Mouse (Mus musculus): ENCODE data around the gene Kif22. TPM values are rescaled to one million over a fixed set of nuclear protein-coding genes. Genes with fewer than 3 reads are reported as not detected.

The Kif22 gene
- polyA plus RNA-seq, 1 experiment, result 19.3 TPM

DNA sequence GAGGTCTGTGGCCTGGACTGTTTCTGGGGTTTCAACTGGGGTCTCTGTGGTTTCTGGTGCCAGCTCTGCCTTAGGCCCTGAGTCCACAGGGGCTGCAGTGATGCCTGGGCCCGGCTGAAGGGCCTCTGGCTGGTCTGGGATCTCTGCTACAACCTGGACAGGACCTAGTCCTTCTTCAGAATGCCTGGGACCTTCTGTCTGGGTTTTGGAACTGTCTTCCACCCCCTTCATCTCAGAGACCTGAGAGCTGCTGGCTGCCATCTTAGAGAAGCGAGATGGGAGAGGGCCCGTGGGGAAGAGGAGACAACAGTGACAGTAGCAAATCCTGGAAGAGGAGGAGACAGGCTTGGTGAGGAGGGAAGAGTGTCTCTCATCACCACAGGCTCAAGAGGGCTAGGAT, 22.2 kb downstream of the Kif22 start:
- DNase-seq (ENCODE audit: low read depth, low spot score), result no peak
- WGBS, result 75% methylated on average over 3 of the region's 3 CpGs

DNA sequence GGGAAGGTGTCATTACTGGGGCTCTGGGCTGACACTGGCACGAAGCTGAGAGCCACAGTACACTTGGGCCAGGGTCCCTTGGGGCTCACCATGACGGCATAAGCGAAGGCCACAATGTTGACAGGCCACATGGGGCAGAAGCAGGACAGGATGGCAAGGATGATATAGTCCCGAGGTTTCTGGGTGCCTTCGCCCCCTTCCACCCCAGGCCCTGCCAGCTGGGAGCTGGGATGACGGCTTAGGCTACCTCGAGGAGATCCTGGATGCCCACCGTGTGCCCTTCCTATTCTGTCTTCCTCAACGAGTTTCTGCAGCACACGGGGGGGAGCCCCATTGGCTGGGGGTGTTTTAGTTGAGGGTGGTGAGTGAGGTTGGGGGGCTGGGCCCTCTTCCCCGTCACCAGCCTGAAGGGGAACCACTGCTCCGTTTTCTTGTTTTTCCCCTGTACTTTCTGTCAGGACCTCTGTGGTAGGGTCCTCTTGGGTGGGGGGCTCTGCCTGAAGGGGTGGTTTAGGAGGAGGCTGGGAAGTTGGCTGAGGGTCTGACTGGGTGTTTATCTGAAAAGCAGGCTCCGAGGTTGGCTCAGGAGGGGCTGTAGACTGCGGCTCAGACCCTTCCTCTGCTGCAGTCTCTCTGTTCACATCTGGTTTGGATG, 22.8 kb downstream of the Kif22 start:
- 77% methylated on average over 14 of the region's 14 CpGs for WGBS
- DNase-seq (ENCODE audit: low read depth, low spot score), result no peak

DNA sequence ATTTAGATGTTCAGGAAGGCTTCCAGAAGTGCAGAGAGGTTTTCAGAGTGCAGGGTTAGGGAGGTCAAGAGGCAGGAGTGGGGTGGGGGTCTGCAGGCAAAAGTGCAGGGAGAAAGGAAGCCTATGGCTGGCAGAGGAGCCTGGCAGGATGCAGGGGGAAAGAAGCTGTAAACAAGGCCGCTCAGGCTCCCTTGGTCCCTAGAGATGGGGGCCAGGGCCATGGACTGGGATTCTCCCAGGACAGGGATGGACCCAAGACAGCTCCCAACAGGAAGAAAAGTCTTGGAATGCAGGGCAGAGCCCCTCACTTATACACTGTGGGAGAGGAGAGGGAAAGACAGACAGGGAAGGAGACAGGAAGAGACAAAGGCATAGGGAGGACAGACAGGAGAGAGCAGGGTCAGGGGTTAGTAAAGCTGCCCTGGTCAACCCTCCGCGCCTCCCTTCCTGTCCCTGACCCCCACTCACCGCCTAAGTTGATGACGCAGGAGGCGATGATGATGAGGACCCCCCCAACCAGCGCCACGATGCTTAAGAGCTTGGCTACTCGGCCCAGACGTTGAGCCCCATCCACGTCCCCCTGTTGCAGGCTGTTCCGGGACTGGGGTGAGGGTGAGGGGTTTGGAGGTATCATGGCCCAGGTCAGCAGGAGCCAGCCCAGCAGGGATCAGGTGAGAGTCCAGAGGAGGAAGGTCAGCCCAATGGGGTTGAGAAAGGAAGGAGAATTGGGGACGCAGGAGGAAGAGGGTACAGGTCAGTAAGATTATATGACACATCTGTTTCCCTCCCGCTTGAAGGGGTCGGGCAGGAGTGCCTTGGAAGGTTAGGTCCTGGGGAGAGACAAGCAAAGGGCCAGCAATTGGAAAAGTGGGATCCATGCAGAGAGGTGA, 23.6 kb downstream of the Kif22 start:
- 80% methylated on average over 15 of the region's 15 CpGs for WGBS
- no peak for DNase-seq (ENCODE audit: low read depth, low spot score)

DNA sequence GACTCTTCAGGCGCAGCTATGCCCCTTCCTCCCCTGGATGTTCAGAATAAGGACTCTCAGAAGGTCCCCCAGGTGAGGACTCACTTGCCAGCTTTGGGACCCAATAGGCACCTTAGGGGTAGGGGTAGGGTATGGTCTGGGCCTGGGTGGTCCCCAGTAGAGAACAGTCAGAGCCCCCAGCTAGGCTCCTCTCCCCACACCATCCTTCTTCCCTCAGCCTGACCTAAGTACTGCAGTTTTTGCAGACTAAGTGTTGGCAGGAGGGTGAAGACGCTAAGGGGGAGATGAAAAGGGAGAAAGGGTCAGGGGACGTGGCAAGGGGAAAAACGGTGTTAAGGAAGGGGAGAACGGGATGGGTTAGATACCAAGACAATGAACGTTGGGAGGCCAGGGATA, 24.3 kb downstream of the Kif22 start:
- 54% methylated on average over 6 of the region's 6 CpGs for WGBS
- no peak for DNase-seq (ENCODE audit: low read depth, low spot score)

DNA sequence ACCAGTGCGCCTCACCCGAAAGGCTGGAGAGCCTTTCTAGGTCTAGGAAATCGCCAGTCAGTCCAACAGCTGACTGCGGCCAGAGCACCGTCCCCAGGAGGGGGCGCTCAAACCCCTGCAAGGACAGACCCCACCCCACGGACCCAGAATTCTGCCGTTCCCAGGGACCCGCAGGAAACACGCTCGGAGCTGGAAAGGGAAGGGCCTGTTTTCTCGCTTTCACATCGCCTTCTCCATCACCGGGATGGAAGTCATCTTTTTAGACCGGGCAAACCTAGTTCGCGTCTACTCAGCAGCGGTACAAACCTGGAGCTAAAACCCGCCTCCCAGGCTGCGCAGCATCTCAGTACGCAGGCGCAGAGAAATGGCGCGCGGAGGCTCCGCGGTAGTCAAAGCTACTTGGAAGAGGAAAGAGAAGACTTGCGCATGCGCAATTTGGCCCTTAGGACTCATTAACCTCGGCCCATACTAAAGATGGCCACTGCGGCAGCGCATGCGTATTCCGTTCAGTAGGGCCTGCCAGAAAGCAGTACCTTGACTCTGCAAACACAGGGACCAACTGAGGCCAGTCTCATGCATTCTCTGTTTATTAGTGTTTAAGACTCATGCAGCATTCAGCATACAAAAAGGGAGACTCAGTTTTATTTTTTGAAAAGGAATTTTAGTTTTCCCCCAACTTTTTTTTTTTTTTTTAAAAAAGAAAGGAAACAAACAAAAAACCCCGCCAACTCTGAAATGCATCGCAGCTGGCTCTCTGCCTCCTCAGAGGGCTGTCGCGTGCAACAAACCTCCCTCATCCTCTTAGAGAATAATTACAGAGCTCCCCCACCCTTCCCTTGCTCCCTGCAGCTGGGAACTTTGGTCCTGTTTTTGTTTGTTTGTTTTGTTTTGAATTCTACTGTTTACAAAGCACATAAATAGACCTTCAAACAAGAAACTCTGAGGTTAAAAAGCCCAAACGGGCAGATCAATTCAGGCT, 25.0 kb downstream of the Kif22 start, which contains the start of gene Pagr1a:
Gene Pagr1a, minus strand, starts transcription at position 382 of the 979 bp plus-strand sequence.
- DNase-seq (ENCODE audit: low read depth, low spot score), result peak; percentile 94
- 2% methylated on average over 39 of the region's 39 CpGs for WGBS

DNA sequence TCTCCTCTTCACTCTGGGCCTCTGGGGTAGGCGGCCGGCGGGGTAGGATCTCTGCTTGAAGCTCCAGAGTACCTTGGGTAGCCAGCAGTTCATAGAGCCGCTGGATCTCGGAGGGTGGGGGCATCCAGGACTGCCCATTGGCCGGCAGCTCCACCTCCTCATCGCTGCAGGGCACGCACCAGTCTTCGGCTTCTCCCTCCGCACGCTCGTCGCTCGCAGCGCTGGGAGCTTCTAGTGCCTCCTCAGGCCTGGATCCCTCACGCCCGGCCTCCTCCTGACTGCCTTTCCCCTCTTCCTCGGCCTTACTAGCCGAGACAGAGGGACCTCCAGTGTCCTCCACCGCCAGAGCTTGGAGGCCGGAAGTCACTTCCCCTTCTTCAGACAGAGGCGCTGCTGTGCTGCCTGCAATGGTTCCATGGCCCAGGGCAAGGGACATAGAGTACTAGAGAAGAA, 25.8 kb downstream of the Kif22 start:
- DNase-seq (ENCODE audit: low read depth, low spot score), result no peak
- under 1% methylated on average over 22 of the region's 22 CpGs for WGBS

DNA sequence TGATC, 26.0 kb downstream of the Kif22 start, which contains the start of gene Pagr1b:
Gene Pagr1b, minus strand, starts transcription at position 4 of the 5 bp plus-strand sequence.
- DNase-seq (ENCODE audit: low read depth, low spot score), result no peak

DNA sequence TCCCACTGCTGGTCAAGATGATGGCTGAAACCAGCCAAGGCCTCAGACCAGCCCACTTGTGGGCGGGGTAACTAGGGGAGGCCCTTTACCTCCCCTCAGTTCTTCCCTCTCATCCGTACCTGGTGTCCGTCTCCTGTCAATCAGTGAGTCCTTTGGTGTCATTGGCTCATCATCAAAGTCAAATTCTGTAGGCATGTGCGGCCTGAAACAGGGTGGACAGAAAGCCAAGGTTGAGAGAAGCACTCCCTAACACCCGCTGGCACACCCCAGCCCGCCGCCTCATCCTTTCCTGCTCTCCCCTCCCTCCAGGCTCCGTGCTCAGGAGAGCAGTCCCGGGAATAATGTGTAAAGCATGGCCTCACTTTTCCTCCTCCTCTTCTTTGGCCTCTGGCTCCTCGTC, 26.2 kb downstream of the Kif22 start:
- WGBS, result 2% methylated on average over 10 of the region's 10 CpGs
- DNase-seq (ENCODE audit: low read depth, low spot score), result peak; percentile 64

DNA sequence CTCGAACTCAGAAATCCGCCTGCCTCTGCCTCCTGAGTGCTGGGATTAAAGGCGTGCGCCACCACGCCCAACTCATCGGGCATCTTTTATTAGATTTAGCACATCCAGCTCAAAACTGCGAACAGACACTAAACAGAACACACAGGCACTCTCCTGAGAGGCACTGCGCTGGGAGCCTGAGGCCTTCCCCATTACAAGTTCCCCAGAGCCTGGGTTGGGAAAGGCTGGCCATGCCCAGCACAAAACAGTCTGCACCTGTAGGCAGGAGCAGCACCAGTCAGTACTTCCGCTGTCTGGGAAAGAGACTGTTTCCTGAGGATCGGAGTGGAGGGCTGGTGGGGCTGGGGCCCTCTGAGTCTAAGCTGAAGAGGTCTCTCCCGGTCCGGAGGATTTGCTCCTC, 27.3 kb downstream of the Kif22 start:
- no peak for DNase-seq (ENCODE audit: low read depth, low spot score)
- 75% methylated on average over 12 of the region's 12 CpGs for WGBS

DNA sequence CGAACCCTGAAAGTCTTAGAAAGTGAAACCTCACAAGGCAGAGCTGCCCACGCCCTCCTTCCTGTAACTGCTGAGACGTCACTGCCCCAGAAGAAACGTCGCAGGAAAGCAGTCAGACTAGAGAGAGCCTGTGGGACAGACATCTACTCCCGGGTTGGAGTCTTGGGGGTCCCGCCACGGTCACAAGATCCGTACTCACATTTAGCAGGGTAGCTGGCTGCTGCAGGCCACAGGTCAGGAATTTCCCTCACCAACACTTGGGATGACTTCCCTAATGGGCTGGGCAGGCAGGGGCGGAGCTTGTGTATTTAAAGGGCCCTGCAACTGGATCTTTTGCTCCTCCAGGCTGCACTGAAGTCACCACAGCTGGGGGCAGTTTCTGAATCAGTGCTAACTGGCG, 28.0 kb downstream of the Kif22 start, which contains the start of gene Mvp:
Gene Mvp, minus strand, starts transcription at position 302 of the 400 bp plus-strand sequence.
- DNase-seq (ENCODE audit: low read depth, low spot score), result peak; percentile 80
- under 1% methylated on average over 11 of the region's 11 CpGs for WGBS

DNA sequence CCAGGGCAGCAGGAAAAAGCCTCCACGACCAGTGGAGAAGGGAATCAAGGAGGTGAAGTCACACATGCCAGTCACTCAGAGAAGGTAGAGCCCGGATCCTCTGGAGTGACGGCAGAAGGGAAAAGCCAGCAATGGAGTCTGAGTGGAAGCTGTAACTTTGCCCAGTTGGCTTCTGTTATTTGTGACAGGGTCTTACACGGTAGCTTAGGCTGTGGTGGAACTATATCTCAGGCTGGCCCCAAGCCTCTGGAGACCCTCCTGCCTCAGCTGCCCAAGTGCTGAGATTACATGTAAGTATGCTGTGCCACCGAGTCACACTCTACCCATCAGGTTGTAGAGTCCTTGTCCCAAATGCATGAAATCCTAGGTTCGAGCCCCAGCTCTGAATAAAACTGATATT, 28.9 kb downstream of the Kif22 start:
- DNase-seq (ENCODE audit: low read depth, low spot score), result no peak
- 71% methylated on average over 6 of the region's 6 CpGs for WGBS

DNA sequence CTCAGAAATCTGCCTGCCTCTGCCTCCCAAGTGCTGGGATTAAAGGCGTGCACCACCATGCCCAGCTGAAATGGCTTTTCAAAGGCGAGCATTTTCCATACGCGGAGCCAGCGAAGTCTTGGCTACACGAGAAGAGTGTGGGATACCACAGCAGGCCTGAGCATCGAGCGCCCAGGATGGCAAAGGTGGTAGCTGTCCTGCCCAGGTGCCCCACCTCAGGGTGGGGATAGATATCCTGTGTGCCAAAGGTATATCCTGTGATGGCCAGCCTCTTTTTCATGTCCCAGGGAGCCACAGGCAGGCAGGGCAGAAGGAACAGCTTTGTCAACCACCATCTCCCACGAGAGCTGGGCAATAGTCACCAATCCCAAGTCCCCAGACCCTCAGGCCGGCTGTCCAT, 29.4 kb downstream of the Kif22 start:
- DNase-seq (ENCODE audit: low read depth, low spot score), result no peak
- WGBS, result 65% methylated on average over 10 of the region's 10 CpGs

DNA sequence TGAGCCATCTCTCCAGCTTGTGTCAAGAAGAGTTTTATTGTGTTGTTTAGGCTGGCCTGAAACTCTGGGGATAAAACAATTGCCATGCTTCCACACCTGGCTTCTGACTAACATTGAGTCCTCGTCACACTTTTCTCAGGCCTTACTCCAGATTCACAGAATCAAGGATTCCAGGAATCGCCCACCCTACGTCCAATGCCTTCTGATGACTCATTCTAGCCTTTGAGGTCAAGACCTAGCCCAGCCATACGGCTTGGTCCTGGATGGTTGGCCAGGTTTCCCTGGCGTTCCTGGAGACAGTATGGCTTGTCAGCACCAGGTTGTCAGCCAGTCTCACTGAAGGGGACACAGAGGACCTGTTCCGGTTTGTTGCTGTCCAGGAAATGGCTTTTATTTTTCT, 29.9 kb downstream of the Kif22 start:
- 59% methylated on average over 6 of the region's 6 CpGs for WGBS
- no peak for DNase-seq (ENCODE audit: low read depth, low spot score)

DNA sequence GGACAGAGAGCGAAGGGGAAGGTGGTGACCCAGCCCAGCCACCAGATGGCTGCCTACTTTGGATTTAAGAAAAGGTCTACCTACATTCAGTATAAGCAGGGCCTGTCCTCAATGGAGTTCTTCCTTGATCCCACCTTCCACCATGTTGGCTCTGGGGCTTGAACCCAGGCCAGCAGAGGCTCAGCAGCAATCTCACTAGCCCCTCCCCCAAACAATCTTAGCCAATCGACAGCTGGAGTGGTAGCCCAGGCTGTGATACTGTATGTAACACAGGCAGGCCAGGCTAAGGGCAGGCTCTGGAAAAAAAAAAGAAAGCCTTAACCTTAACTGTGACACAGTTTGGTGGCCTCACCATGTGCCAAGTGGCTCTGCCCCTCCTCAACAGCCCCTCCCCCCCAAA, 30.6 kb downstream of the Kif22 start:
- WGBS, result 54% methylated on average over 2 of the region's 2 CpGs
- DNase-seq (ENCODE audit: low read depth, low spot score), result no peak

DNA sequence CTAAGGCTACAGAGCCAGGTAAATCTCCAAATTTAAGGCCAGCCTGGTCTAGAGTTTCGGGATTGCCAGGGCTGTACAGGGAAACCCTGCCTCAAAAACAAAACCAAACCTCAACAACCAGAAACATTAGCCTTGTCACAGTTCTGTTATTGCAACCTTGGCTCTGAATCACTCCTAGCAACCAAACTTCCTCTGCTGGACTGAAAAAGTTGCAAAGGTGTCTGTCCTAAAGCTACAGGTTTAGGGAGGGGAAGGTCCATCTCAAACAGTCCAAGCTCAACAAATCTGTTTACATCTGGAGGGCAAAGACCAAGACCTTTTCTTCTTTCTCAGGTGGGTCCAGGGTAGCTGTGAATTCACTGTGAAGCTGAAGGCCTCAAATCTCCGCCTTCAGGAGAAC, 31.2 kb downstream of the Kif22 start:
- WGBS, result 89% methylated on average over 2 of the region's 2 CpGs
- no peak for DNase-seq (ENCODE audit: low read depth, low spot score)

DNA sequence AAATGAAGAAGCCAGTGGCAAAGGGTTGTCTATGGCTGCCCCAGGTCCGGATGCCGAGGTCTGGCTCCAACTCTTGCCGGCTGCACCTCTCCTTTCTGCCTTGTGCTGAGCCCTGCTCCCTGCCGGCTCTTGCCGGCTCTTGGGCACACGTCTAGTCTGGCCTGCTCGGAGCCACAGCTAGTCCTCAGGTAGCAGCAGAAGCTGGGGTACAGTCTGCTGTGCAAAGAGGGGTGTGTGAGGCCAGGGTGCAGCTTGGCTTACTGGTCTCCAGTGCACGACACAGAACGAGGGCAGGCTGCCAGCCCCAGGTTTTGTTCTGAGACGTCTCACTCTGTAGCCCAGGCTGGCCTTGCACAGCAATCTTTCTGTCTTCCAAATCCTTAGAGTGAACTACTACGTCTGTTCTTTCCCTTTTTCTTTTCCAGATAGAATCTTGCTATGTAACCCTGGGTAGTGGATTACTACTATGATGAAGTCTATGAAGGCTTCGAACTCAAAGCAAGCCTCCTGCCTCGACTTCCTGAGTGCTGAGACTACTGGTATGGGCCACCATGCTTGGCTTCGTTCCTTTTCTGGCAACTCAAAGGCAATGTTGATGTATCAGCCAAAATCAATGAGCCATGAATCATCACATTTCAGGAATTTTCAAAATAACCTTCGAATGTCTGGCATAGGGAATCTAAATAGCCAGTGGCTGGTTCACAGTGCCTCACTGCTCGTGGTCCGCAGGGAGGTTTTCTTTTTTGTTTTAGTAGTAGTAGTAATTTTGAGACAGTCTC, 32.8 kb downstream of the Kif22 start:
- DNase-seq (ENCODE audit: low read depth, low spot score), result no peak
- WGBS, result 46% methylated on average over 17 of the region's 17 CpGs

DNA sequence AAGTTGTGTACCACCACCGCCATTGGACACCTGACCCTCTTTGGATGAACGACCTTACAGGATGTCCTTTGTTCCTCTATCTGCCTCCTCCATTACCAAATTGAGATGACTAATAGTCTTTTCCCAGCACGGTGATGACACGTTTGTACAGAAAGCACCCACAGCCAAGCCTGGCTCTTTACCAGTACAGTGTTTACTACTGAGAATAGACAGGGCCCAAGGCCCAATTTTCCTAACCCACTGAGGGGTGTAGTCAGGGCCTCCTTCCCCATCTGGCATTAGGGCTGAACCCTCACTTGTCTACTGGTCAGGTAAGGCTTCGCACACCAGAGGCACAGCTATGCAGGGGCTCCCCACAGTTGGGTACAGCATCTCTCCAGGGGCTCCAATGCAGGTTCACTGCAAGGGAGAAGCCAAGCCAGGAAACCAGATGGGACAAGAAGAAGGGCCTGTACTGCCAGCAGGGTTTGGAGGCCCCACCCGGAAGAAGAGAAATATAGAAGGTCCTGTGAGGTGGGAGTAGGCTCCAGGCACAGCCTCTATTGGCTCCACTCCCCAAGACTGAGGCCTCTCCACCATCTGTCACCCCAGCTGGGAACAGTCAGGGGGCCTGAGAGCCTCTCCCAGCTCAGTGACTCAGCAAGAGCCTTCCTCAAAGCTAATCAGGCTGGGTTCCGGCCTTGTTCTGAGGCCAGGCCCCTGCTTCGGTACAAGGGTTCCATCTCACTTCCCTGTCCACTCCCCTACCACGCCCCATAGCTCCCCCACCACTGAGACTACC, 33.8 kb downstream of the Kif22 start:
- WGBS, result 18% methylated on average over 9 of the region's 9 CpGs
- DNase-seq (ENCODE audit: low read depth, low spot score), result peak; percentile 91

DNA sequence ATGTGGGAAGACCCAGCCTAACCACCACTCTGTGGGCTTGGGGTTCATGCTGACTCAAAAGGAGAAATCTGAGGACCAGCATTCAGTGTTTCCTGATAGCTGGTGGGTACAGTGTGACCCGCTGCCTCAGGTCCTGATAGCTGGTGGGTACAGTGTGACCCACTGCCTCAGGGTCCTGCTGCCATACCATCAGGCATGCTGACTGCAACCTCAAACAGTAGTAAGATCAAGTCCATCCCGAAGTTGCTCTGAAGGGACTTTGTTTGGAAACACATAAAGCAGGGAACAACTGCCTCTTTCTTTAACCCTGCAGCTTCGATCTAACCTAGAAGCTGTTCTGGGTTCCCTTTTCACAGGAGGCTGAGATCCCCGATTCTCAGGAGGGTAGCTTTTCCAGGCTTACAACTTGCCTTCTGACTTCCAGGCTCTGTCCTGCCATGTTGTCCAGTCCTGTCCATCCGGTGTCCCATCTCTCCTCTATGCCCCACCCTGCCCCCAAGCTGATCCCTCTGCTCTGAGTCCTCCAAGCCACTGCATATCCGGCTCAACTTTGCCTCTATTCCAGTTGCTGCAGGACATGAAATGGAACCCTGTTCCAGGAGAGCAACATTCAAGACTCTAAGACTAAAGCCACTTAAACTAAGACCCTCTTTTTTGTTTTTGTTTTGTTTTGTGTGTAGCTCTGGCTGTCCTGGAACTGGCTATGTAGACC, 34.8 kb downstream of the Kif22 start:
- DNase-seq (ENCODE audit: low read depth, low spot score), result no peak
- 66% methylated on average over 6 of the region's 6 CpGs for WGBS
